Mouse (Mus musculus): ENCODE data around the gene Cda.

DNA sequence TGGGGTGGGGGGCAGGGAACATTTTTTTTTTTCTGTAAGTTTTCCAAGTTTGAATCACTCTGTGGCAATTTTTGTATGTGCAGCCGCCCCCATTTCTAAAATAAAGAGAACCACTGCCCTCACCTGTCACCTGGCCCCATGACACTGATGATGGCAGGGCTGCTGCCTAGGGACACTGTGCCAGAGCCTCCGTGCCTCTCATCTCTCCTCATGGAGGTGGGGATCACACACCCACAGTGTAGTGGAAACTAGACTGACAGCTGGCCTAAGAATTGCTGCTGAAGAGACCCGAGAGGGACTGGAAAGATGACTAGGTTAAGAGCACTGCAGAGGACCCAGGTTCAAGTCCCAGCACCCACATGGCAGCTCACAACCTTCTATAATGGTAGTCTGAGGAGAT is 55.7 kb downstream of the Cda start:
- no peak for TF ChIP-seq POLR2A (IDR thresholded peaks at IDR 0.05; ENCODE audit: extremely low read depth, insufficient read depth, low read length)
- no peak for TF ChIP-seq CTCF (IDR thresholded peaks at IDR 0.05; ENCODE audit: extremely low read depth, insufficient read depth, low read length)
